Mouse (Mus musculus): ENCODE measurements at regions not wholly inside any gene's neighbourhood (a gene's known extent, or its start where the extent isn't known, plus 50 kb on each side); places are given as distances from the start of the nearest gene placed in this dataset.

GRCm38 (mm10) chr14:45956624-45957023, 298.7 kb upstream of the Ddhd1 start:
- TF ChIP-seq CTCF (IDR thresholded peaks at IDR 0.05; ENCODE audit: low read depth, low read length) (no peak), POLR2A (IDR thresholded peaks at IDR 0.05; ENCODE audit: borderline replicate concordance, low read depth, low read length) (no peak)

Data from bone marrow macrophage, adult 2 months (primary cell).